Mouse (Mus musculus) T-cell, adult 2 months (primary cell): Measurements from ENCODE around the gene Gm14124.
"Not testable (repeated sequence)": the region's sequence is repeated elsewhere in the genome, so short reads cannot be mapped to it uniquely, and the experiment has no call there.

Experiments
- DNase-seq: peaks from one replicate; pipeline ENCODE4 v3.0.0; 2022; ENCODE audit warnings: low spot score

Gm14124 gene

DNA sequence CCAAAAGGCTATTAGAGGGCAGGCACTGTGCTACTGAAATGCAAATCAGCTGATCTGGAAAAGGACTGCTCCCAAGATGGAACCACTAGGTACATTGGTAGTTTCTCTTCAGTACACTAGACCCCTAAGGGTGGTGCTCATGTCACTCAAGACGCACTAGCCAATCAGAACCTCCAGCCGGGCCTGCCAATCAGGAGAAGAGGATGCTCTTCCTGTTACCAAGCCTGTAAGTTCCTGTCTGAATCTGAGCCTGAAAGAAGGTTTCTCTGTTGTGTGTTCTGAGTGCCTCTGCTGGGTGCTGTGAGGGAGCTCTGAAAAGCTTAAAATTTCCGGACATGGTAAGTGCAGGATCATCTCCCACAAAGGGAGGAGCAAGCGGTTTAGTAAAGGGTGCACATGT is at the start of gene Gm14124:
TSS of gene Gm14124 (plus strand) at position 227 of the 400 bp plus-strand sequence.
- not testable (repeated sequence) for DNase-seq

DNA sequence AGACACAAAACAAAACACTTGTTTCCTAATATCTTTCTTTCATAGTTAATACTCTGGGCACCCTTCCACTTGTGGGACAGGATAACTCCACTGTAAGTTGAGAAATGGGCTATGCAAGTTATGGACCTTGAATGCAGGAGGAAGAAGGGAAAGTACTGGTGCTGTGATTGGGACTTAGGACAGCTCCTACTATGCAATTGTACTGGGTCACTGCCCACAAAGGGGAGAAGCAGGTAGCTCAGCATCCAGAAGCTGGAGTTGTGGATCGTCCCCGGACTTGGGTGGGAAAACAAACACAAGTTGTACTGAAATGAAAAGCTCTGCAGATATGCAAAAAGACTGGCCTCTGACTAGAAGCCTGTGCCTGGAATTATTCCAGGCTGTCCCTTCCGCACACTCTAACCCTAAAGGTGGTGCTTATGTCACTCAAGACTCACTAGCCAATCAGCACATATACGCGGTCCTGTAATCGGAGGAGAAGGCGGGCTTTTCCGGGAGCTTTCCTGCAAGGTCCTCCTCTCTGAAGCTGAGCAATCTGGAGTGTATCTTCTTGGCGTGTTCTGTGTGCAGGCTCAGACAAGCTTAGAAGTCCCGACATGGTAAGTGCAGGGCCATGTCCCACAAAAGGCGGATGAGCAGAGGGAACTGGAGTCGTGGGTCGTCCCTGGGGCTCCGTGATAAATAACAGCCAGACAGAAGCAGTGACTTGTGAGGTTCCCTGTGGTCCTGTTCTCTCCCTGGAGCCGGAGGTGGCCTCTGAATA is 39.5 kb upstream of the Gm14124 start, which contains the start of gene Zfp937:
TSS of gene Zfp937 (plus strand) at position 474 of the 763 bp plus-strand sequence.
- peak; percentile 34 for DNase-seq

DNA sequence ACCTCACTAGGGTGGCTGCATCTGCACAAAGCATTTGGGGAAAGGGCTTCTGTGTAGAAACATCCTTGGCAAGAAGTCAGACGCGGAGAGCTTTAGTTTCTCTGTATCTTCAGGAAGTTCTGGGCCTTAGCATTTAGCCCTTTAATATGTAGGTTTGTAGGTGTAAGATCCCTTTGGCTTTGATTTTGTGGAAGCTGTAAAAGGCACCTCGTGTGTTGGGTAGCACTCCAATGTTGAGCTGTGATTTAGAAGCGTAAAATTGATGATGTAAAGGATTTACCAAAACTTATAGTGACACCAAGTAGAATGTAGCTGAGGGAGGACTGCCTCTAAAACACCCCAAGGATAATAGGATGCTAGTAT is 39.0 kb upstream of the Gm14124 start:
- not testable (repeated sequence) for DNase-seq

DNA sequence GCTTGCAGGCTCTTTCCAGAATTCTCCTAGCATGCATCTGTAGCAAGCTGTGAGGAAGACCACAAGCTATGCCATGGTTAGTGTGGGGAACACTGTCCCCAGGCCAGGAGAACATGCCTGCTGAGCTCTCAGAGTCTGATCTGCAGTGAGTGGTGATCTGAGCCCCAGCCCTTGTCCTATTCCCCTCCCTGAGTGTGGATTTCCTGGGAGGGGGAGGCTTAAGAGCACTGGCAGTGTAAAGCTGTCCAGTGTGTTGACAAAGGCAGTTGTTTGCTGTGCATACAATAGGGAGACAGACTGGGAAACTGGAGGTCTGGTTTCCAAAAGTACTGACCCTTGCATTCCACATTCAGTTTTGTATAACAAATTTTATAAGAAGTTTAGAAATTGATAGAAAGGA is 34.1 kb upstream of the Gm14124 start:
- not testable (repeated sequence) for DNase-seq

DNA sequence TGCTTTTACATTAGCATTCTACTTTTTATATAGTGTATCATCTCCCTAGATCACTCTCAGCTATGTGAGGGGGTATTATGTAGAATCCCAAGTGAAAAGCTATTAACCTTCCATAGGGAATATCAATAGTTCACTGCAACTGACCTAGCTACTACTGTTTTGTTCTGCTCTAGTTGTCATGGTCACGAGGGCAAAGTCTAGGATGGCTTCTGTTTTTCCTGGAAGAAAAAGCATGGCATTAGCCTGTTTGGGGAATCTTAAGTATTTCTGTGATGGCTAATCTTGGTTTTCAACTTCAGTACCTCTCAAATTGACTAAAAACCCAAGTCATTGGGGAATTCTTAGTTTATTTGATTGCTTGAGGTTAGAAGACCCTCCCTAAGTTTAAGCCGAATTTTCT is 14.1 kb upstream of the Gm14124 start:
- no peak for DNase-seq

DNA sequence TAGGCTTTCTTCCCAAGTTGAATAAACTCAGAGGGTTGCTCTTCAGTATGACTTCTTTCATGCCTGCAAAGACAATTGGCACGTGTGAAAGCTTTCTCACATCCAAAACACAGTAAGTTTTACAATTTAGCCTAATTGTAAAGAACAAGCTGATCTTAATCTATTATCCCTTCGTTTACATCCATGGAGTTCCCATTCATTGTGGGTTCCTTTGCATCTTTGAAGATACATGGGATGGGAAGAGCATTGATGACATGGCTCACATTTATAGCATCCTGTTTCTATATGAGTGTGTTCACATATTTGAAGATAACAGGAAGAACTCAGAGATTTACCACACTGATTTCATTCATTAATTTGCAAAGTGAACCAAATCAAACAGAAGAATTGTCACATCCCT is 1.8 kb upstream of the Gm14124 start, which contains the start of gene Gm21994:
TSS of gene Gm21994 (minus strand) at position 101 of the 400 bp plus-strand sequence.
- not testable (repeated sequence) for DNase-seq

DNA sequence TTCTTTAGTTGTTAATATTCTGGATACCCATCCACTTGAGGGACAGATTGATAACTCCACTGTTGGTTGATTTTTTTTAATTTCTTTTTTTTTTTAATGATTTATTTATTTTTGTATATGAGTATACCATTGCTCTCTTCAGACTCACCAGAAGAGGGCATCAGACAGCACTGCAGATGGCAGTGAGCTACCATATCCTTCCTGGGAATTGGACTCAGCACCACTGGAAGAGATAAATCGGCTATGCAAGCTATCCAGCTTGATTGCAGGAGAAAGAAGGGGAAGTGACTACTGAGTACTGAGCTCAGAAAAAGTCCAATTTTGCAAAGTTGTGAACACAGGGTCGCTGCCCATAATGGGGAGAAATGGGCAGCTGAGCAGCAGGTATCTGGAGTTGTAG is 456 bp upstream of the Gm14124 start:
- DNase-seq, result not testable (repeated sequence)

DNA sequence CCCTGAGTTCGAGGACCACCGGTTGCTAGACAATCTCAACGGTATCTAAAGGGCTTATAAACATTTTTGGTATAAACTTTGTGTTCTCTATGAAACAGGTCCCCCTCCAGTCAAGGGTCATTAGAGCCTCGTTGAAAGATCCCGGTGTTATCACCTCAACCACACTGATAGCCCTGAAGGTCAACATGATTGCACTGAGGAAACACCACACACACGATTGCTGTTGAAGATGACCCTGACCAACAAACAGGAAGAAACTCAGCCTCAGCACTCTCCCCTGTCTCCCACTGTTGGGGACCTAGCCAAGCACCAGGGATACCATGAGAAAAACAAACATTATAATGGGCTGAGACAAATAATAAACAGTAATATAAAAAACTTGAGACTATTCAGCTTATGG is 36.4 kb downstream of the Gm14124 start:
- DNase-seq, result no peak

DNA sequence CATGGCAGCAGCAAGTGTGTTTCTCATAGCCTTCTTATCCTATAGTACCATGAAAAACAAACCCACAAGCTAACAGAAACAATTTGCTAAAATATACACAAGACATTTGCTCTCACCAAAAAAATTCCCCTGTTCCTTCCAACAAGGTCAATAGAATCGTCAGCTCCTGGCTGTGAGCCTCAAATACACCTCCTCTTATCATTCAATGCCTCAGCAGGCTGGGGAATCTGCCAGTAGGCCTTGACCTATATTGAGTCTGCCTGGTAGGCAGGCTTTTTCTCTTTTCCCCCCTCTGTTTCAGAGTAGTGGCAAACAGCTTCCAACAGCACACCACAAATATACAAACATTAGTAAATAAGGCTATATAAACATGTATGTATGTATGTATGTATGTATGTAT is 41.8 kb downstream of the Gm14124 start:
- no peak for DNase-seq

DNA sequence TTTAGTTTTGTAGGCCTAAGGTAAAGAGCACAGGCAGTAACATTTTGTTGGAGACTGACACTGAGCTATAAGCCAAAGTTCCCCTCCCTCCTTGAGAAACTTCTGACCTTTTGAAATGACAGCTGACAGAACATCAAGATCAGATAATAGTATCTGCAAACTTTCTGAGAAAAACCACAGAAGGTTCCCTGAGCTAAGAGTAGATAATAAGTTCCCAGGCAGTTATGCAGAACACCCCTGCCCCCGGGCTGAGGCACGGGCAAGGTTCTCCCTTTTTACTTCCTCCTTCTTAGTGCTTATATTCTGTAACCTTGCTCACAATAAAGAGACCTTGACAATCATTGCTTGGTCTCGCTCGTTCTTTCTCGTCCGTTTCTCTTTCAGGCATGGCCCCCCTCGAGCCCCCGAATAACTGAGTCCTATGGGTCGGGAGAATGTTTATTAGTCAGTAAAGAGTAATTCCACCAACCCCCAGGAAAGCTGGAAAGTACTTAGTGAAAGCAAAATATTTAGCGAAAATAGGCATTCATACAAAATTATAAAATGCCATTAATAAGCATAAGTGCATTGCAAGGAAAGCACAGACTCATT is 50.0 kb downstream of the Gm14124 start:
- peak; percentile 56 for DNase-seq

DNA sequence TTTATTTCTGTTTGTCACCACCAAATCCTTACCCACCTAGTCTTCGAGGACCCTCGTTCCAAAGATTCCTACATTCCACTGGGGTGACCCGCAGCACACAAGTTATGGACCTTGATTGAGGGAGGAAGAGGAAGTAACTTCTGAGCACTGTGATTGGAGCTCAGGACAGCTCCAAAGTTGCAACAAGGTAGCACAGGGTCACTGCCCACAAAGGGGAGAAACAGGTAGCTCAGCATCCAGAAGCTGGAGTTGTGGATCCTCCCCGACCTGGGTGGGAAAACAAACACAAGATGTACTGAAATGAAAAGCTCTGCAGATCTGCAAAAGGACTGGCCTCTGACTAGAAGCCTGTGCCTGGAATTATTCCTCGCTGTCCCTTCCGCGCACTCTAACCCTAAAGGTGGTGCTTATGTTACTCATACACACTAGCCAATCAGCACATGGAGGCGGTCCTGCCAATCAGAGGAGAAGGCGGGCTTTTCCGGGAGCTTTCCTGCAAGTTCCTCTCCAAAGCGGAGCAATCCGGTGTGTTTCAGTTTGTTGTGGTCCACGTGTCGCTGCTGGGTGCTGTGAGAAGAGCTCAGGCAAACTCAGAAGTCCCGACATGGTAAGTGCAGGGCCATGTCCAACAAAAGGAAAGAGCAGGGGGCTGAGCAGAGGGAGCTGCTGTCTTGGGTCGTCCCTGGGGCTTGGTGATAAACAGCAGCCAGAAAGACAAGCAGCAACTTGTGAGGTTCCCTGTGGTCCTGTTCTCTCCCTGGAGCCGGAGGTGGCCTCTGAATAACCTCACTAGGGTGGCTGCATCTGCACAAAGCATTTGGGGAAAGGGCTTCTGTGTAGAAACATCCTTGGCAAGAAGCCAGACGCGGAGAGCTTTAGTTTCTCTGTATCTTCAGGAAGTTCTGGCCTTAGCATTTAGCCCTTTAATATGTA is 53.9 kb downstream of the Gm14124 start:
- DNase-seq, result peak; percentile 76

DNA sequence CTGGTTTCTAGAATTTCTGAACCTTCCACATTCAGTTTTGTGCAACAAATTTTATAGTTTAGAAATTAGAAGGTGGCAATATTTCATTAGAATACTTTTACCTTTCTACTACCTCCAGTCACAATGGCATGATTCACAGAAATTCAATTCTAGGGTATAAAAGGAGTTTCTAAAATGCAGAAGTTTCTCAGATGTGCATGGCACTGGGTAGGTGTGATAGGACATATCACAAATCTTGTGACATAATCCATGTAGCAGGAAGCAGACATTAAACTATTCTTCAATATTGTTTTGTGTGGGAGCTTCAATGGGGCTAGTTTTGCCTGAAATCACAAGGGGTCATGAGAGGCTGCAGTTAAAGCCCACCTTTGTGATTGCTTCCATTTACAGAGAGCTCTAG is 58.8 kb downstream of the Gm14124 start:
- DNase-seq, result no peak

DNA sequence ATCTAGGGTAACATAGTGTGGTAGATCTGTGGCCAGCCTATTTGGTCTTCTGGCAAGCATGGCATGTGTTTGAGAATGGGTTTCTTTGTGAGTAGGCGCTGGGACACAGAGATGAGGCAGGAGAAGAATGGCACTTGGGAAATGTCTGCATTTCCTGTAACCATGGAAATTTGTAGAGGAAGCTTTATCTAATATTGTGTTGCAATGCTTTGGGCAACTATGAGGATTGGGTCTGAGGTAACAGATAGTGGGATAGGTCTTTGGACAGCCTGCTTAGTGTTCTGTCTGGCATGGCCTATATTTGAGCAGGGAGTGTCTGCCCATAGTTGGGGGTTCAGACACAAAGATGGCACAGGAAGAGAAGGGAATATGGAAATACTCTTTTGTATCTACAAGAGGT is 61.7 kb downstream of the Gm14124 start:
- DNase-seq, result no peak
